Mouse (Mus musculus) heart, embryonic 10.5 days (tissue): ENCODE results near the gene Simc1. TPM values are rescaled to one million over a fixed set of nuclear protein-coding genes. Genes with fewer than 3 reads are reported as not detected.

ENCODE experiments used
- DNase-seq: peaks from one replicate; pipeline ENCODE4 v3.0.0-alpha.2; 2017; ENCODE audit warnings: low spot score
- H3K27ac ChIP-seq: fragments of 300-500 bp; sonication (generic); 2 replicates; pipeline ENCODE4 v1.5.1; 2016; ENCODE audit warnings: mild to moderate bottlenecking
- H3K27me3 ChIP-seq: fragments of 300-500 bp; sonication (generic); 2 replicates; pipeline ENCODE4 v1.6.1; 2016; ENCODE audit warnings: mild to moderate bottlenecking; ENCODE audit not compliant: poor library complexity, insufficient read depth, severe bottlenecking
- H3K36me3 ChIP-seq: fragments of 300-500 bp; sonication (generic); 2 replicates; pipeline ENCODE4 v1.6.1; 2016; ENCODE audit warnings: mild to moderate bottlenecking, moderate library complexity
- H3K4me1 ChIP-seq: fragments of 300-500 bp; sonication (generic); 2 replicates; pipeline ENCODE4 v1.6.1; 2016; ENCODE audit warnings: mild to moderate bottlenecking
- H3K4me3 ChIP-seq: fragments of 300-500 bp; sonication (generic); 2 replicates; pipeline ENCODE4 v1.5.1; 2016; ENCODE audit warnings: mild to moderate bottlenecking, moderate library complexity
- H3K9me3 ChIP-seq: fragments of 300-500 bp; sonication (generic); 2 replicates; pipeline ENCODE4 v1.6.1; 2016; ENCODE audit warnings: mild to moderate bottlenecking, moderate library complexity
- WGBS: fragments of 180-500 bp; shearing (Covaris S2); methylation state at CpG from one replicate; pipeline ENCODE4 v1.1.7; 2016; 5-methylcytosine and 5-hydroxymethylcytosine counted together
- polyA plus RNA-seq: library from polyadenylated mRNA; unstranded; fragments of >200 nt; fragmentation: Nextera tagmentation; extraction: Ambion mirVana; gene quantifications from 2 replicates; pipeline ENCODE4 v1.2.1, GENCODE M21; 2016

Simc1 gene
- polyA plus RNA-seq, 1 experiment from 2014 or later: 10.4 TPM

DNA sequence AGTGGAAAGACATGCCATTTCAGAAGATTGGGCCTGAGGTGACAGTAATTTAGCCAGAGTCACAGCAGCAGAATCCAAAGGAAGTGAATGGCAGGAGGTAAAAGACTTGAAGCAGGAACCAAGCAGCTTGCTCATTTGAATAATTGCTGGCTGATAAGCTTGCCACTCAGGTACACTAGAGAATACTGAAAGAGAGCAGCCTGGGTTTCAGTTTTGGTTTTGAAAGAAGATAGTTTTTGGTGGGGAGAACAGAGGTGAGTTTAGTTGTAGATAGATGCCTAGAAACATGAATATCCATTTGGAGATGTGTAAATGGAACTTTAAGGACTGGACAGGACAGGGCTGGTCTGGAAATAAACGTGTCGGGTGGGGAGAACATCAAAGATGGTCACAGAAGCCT, 2.2 kb upstream of the Simc1 start:
- no peaks in the 10 kb centered on the region for H3K36me3 ChIP-seq
- no peak overlapping the region for H3K4me3 ChIP-seq
- H3K9me3 ChIP-seq: no peaks in the 10 kb centered on the region
- 0 out of 2 replicates have a peak, but pooled peaks cover 8% of the 10 kb centered on the region for H3K27me3 ChIP-seq
- H3K4me1 ChIP-seq: peaks cover 22% of the 10 kb centered on the region
- no peak overlapping the region for H3K27ac ChIP-seq
- no peak for DNase-seq
- WGBS: 57% methylated on average over 2 of the region's 2 CpGs

DNA sequence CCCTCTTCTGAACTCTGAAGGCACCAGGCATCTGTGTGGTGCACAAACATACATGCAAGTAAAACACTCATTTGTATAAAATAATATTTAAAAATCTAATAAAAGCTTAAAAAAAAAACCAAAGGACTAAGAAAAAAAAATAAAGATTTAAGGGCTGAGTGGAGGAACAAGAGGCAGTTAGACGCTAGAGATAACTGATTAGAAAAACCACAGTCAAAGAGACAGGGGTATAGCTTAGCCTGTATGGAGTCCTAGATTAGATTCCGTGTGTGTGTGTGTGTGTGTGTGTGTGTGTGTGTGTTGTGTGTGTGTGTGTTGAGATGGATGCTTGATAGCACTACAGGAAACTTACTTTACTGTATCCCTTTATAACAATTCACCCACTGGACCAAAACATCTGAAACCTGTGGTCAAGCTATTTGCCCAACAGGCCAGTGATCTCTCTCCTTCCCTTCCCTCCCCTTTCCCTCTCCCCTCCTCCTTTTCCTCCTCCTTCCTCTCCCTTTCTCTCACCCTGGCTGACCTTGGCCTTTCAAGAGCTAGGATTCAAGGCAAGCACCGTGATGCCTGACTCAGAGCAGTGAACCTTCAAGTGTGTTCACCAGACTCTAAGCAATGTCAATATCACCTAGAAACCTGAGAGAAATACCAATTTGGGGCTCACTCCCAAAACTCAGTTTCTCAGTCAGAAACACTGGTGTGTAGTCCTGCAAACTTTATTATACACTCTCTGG, 1.5 kb upstream of the Simc1 start:
- Histone ChIP-seq H3K4me1 (peaks cover 22% of the 10 kb centered on the region), H3K27ac (no peak overlapping the region), H3K4me3 (no peak overlapping the region), H3K9me3 (no peaks in the 10 kb centered on the region), H3K27me3 (0 out of 2 replicates have a peak, but pooled peaks cover 8% of the 10 kb centered on the region), H3K36me3 (no peaks in the 10 kb centered on the region)
- 59% methylated on average over 3 of the region's 3 CpGs for WGBS
- no peak for DNase-seq

DNA sequence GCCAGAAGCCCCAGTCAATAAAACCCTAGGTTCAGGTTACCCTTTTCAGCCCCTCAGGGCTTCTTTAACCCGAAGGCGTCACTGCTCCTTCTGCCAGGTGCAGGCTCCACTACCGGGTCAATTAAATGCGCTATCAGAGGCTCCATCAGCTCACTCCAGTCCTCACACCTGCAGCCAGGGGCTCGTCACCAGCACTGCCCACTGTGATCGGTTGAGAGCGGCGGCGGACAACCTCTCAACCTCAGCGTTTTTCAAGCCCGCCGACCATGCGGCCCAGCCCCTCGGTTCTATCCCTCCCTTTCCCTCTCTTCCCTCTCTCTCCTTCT, 338 bp upstream of the Simc1 start:
- Histone ChIP-seq H3K4me3 (peak overlapping the region; percentile 81), H3K27me3 (0 out of 2 replicates have a peak, but pooled peaks cover 8% of the 10 kb centered on the region), H3K36me3 (no peaks in the 10 kb centered on the region), H3K27ac (peak overlapping the region; percentile 91), H3K4me1 (peaks cover 22% of the 10 kb centered on the region), H3K9me3 (no peaks in the 10 kb centered on the region)
- peak; percentile 80 for DNase-seq
- 2% methylated on average over 14 of the region's 14 CpGs for WGBS

DNA sequence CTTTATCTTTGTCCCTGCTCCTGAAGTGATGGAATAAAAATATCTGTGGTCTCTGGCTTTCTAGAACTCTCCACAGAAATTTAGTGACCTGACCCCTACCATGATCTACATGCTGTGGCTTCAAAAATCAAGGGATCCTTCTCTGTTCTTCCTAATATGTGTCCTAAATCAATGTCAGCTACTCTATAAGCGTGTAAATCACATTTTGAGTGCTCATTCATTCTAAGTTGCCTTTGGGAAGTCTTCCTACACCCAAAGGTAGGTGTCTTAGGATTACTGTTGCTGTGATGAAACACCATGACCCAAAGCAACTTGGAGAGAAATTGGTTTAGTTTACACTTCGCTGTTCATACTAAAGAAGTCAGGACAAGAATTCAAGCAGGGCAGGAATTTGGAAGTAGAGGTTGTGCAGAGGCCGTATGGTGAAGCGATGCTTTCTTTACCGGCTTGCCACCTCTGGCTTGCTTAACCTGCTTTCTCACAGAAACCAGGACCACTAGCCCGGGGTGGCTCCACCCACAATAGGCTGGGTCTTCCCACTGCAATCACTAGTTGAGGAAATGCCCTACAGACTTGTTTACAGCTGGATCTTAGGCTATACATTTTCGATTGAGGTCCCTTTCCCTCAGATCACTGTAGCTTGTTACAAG, 1.2 kb downstream of the Simc1 start:
- H3K9me3 ChIP-seq: no peaks in the 10 kb centered on the region
- 34% methylated on average over 7 of the region's 7 CpGs for WGBS
- DNase-seq: no peak
- peak overlapping the region; percentile 81 for H3K4me3 ChIP-seq
- peaks cover 22% of the 10 kb centered on the region for H3K4me1 ChIP-seq
- peak overlapping the region; percentile 91 for H3K27ac ChIP-seq
- H3K36me3 ChIP-seq: no peaks in the 10 kb centered on the region
- 0 out of 2 replicates have a peak, but pooled peaks cover 8% of the 10 kb centered on the region for H3K27me3 ChIP-seq

DNA sequence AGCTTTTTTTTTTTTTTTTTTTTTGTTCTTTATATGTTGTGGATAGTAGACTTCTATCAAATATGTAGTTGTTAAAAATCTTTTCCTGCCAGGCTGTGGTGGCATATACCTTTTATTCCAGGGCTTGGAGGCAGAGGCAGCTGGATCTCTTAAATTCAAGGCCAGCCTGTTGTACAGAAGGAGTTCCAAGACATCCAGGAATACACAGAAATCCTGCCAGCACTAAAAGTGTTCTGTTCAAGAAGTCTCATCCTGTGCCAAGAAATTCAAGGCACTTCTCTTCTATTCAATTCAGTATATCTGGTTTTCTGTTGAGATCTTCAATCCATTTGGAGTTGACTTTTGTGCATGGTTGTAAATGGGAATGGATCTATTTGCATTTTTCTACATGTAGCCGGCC, 2.3 kb downstream of the Simc1 start:
- H3K4me1 ChIP-seq: peaks cover 22% of the 10 kb centered on the region
- H3K4me3 ChIP-seq: no peak overlapping the region
- no peak for DNase-seq
- H3K9me3 ChIP-seq: no peaks in the 10 kb centered on the region
- WGBS: 94% methylated on average over 1 of the region's 1 CpGs
- no peaks in the 10 kb centered on the region for H3K36me3 ChIP-seq
- no peak overlapping the region for H3K27ac ChIP-seq
- 0 out of 2 replicates have a peak, but pooled peaks cover 8% of the 10 kb centered on the region for H3K27me3 ChIP-seq

DNA sequence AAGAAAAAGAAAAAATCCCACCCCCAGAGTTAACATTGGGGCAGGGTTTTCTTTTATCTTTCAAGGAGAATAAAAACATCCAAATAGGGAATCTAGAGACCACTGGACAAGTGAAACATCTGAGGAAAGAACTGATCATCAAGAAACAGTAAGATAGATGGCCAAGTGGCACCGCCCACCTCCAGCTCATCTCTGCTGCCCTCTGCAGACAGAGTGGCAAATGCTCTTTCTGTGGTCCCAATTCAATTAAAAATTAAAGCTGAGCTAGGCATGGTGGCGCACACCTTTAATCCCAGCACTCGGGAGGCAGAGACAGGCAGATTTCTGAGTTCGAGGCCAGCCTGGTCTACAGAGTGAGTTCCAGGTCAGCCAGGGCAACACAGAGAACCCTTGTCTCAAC, 16.6 kb downstream of the Simc1 start:
- Histone ChIP-seq H3K4me1 (no peaks in the 10 kb centered on the region), H3K9me3 (no peaks in the 10 kb centered on the region), H3K27ac (no peak overlapping the region), H3K36me3 (peaks cover 22% of the 10 kb centered on the region), H3K27me3 (no peaks in the 10 kb centered on the region), H3K4me3 (no peak overlapping the region)
- DNase-seq: no peak
- 90% methylated on average over 4 of the region's 4 CpGs for WGBS

DNA sequence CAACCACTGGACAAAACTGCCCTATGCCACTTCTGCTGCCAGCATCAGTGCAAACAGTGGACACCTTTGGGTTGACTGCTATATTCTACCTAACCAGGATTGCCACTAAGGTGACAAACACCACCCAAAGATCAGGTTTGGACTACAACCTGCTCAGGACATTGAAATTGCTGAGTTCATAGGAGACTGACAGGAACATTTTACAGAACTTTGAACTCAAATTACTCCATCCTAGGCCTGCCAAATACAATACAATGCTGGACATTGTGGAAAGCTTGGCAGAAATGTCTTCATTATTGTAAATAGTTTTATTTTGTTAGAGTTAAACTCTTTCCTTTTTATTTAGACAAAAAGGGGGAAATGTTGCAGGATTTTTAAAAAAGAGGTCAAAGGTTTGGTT, 17.6 kb downstream of the Simc1 start:
- Histone ChIP-seq H3K36me3 (peaks cover 24% of the 10 kb centered on the region), H3K9me3 (no peaks in the 10 kb centered on the region), H3K27me3 (no peaks in the 10 kb centered on the region), H3K4me3 (no peak overlapping the region), H3K4me1 (no peaks in the 10 kb centered on the region), H3K27ac (no peak overlapping the region)
- DNase-seq: no peak

DNA sequence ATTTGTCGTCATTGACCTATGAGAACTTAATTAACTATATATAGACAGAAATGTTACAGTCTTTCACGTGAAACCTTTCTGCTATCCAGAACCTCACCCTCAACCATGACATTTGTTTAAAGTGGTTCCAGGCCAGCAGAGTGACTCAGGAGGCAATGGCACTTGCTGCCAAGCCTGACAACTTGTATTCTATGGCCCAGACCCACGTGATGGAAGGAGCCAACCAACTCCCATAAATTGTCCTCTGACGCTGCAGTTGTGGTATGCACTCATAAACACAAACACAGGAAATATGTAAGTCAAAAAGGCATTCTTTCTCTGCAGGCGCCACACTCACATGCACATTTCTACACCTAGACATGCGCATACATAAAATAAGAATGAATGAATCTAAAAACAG, 23.6 kb downstream of the Simc1 start:
- 91% methylated on average over 6 of the region's 6 CpGs for WGBS
- DNase-seq: no peak
- Histone ChIP-seq H3K27ac (no peak overlapping the region), H3K36me3 (peaks cover 57% of the 10 kb centered on the region), H3K9me3 (no peaks in the 10 kb centered on the region), H3K4me1 (no peaks in the 10 kb centered on the region), H3K4me3 (no peak overlapping the region), H3K27me3 (no peaks in the 10 kb centered on the region)

DNA sequence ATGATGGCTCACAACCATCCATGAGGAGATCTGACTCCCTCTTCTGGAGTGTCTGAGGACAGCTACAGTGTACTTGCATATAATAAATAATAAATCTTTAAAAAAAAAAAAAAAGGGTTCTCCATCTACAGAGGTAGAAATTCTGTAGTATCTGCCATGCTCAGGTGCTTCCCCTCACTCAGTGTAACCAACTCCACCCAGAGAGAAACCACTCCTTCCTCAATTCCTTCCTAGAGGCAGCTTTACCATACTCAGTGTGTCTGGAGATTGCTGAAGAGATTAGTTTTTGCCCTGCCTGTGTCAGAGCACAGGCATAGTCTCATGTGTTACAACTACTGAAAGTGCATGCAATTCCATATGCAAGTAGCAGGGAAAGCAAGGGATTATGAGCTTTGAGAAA, 28.6 kb downstream of the Simc1 start:
- Histone ChIP-seq H3K4me3 (no peak overlapping the region), H3K4me1 (no peaks in the 10 kb centered on the region), H3K27me3 (no peaks in the 10 kb centered on the region), H3K27ac (no peak overlapping the region), H3K9me3 (no peaks in the 10 kb centered on the region), H3K36me3 (peaks cover 47% of the 10 kb centered on the region)
- no peak for DNase-seq

DNA sequence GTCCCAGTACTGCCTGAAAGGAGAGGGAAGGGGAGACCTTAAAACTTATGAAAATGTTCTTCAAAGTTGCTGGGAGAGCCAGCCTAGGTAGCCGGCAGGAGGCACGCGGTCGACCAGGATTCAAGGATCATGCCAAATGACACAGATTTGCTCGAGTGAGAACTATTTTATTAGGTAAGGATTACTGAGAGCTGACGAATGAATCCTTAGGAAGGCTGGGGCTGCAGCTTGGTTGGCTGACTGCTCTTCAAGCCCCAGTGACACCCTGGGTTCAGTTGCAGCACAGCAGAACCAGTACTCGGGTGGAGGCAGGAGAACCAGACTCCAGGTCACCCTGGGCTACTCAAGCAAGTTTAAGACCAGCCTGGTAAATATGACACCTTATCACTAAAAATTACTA, 44.5 kb downstream of the Simc1 start:
- Histone ChIP-seq H3K4me3 (no peak overlapping the region), H3K27ac (no peak overlapping the region), H3K27me3 (no peaks in the 10 kb centered on the region), H3K9me3 (no peaks in the 10 kb centered on the region), H3K36me3 (peaks cover 64% of the 10 kb centered on the region), H3K4me1 (no peaks in the 10 kb centered on the region)
- 88% methylated on average over 7 of the region's 7 CpGs for WGBS
- DNase-seq: no peak

DNA sequence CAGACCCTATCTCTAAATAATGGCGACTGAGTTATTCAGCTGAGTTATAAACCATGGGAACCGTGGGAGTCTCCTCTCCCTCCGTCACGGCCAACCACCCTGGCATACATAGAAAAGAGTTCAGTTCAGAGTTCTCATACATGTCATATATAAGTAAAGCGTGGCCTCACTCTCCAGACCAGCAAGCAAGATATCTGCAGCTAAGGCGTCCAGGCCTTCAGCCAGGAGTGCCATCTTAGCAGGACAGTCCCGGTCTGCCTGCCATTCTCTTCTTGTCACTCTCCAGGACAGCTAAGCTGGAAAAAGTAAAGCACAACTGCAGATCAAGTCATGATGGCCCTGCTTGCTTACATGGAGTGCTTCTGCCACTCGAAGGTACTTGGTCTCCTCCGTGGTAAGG, 52.6 kb downstream of the Simc1 start:
- Histone ChIP-seq H3K27me3 (no peaks in the 10 kb centered on the region), H3K27ac (no peak overlapping the region), H3K4me3 (no peak overlapping the region), H3K9me3 (no peaks in the 10 kb centered on the region), H3K4me1 (no peaks in the 10 kb centered on the region), H3K36me3 (peaks cover 95% of the 10 kb centered on the region)
- no peak for DNase-seq
- 92% methylated on average over 9 of the region's 9 CpGs for WGBS

DNA sequence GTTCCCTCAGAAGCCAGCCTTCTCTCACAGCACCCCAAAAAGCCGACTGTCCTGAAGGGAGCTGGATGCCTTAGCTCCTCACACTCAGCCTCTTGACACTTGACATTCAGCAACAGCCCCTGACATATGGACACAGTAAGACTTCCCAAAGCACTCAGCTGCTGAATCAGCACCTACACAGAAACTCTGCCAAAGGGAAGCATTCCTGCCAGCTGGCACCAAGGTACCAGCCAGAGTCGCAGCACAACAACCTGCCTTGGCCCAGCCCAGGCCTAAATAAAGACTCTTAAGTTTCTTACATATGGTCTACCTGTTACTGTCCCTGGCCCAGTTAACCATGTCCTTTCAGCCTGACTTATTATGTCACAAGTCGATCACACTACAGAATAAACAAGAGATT, 53.2 kb downstream of the Simc1 start:
- no peak for DNase-seq
- peaks cover 95% of the 10 kb centered on the region for H3K36me3 ChIP-seq
- H3K4me3 ChIP-seq: no peak overlapping the region
- no peak overlapping the region for H3K27ac ChIP-seq
- H3K9me3 ChIP-seq: no peaks in the 10 kb centered on the region
- H3K27me3 ChIP-seq: no peaks in the 10 kb centered on the region
- WGBS: 96% methylated on average over 3 of the region's 3 CpGs
- no peaks in the 10 kb centered on the region for H3K4me1 ChIP-seq

DNA sequence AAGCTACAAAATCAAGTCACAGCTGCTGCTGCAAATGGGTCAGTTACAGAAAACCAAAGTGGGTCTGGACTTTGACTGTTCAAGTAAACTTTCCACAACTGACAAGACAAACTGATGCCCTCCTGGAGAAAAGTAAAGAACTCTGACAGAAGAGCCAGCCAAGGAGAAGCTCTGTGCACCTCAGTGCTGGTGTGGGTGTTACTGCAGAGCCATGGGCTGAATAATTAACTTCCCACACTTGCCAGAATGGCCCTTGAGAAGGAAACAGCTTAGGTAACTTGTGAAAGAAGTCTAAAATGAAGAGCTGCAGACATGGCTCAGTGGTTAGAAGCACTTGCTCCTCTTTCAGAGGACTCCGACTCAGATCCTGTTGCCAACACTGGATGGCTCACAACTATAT, 54.1 kb downstream of the Simc1 start:
- H3K36me3 ChIP-seq: peaks cover 95% of the 10 kb centered on the region
- WGBS: 90% methylated on average over 1 of the region's 1 CpGs

DNA sequence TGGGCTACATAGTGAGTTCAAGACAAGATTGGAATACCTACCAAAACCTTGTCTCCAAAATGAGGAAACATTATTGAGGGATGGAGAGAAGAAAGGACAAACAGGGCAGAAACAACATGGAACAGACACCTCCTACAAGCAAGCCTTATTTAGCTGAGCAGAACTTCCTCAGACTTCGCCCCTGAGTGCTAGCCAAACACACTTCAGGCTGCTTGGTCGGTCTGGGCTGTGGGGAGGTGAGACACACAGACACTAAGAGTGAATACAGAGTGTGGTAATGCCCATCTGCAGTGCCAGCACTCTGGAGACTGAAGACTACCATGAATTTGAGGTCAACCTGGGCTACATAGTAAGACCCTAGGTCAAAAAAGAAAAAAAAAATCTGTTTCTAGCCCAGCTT, 56.1 kb downstream of the Simc1 start:
- no peak overlapping the region for H3K4me3 ChIP-seq
- H3K4me1 ChIP-seq: peaks cover 8% of the 10 kb centered on the region
- no peak for DNase-seq
- 88% methylated on average over 2 of the region's 2 CpGs for WGBS
- no peak overlapping the region for H3K27ac ChIP-seq
- no peaks in the 10 kb centered on the region for H3K27me3 ChIP-seq
- peaks cover 84% of the 10 kb centered on the region for H3K36me3 ChIP-seq
- H3K9me3 ChIP-seq: no peaks in the 10 kb centered on the region

More for the DNA sequence above, 54.1 kb downstream of the Simc1 start:
- no peak overlapping the region for H3K27ac ChIP-seq
- H3K4me3 ChIP-seq: no peak overlapping the region
- H3K4me1 ChIP-seq: no peaks in the 10 kb centered on the region
- no peaks in the 10 kb centered on the region for H3K27me3 ChIP-seq
- no peak for DNase-seq
- no peaks in the 10 kb centered on the region for H3K9me3 ChIP-seq
